Mouse (Mus musculus) limb, embryonic 14.5 days (tissue): ENCODE measurements around the gene Ppil1. TPM values are rescaled to one million over a fixed set of nuclear protein-coding genes. Genes with fewer than 3 reads are reported as not detected.

Experiments
- ATAC-seq: fragments of 200-750 bp; cut with Nextera tagmentation; 2 replicates; pipeline ENCODE4 v1.8.0; 2017; ENCODE audit warnings: low read depth, moderate number of reproducible peaks, moderate TSS enrichment; ENCODE audit not compliant: low FRiP score
- DNase-seq: peaks from one replicate; pipeline ENCODE4 v3.0.0-alpha.2; 2015; ENCODE audit warnings: low spot score
- H3K27ac ChIP-seq: fragments of 300-500 bp; sonication (generic); replicated peaks from 2 replicates; pipeline ENCODE4 v1.5.1; 2014; ENCODE audit warnings: low read depth, mild to moderate bottlenecking, low read length, moderate library complexity, mixed read lengths
- H3K27me3 ChIP-seq: fragments of 300-500 bp; sonication (generic); 2 replicates; pipeline ENCODE4 v1.6.1; 2014; ENCODE audit warnings: low read length, mixed read lengths; ENCODE audit not compliant: control insufficient read depth, insufficient read depth
- H3K36me3 ChIP-seq: fragments of 300-500 bp; sonication (generic); 2 replicates; pipeline ENCODE4 v1.6.1; 2014; ENCODE audit warnings: mild to moderate bottlenecking, low read length, moderate library complexity, mixed read lengths; ENCODE audit not compliant: control insufficient read depth, insufficient read depth
- H3K4me1 ChIP-seq: fragments of 300-500 bp; sonication (generic); 2 replicates; pipeline ENCODE4 v1.6.1; 2014; ENCODE audit warnings: antibody characterized with exemption, low read length, mixed read lengths; ENCODE audit not compliant: control insufficient read depth, insufficient read depth
- H3K4me2 ChIP-seq: fragments of 300-500 bp; sonication (generic); replicated peaks from 2 replicates; pipeline ENCODE4 v1.6.1; 2014; ENCODE audit warnings: low read depth, mild to moderate bottlenecking, low read length, moderate library complexity; ENCODE audit not compliant: severe bottlenecking
- H3K4me3 ChIP-seq: fragments of 300-500 bp; sonication (generic); replicated peaks from 2 replicates; pipeline ENCODE4 v1.5.1; 2014; ENCODE audit warnings: low read length
- H3K9ac ChIP-seq: fragments of 300-500 bp; sonication (generic); 2 replicates; pipeline ENCODE4 v1.6.1; 2014; ENCODE audit warnings: mild to moderate bottlenecking, low read depth, low read length, moderate library complexity; ENCODE audit not compliant: severe bottlenecking
- H3K9me3 ChIP-seq: fragments of 300-500 bp; sonication (generic); 2 replicates; pipeline ENCODE4 v1.6.1; 2016; ENCODE audit warnings: low read length; ENCODE audit not compliant: control insufficient read depth
- POLR2A ChIP-seq: fragments of 200-500 bp; IDR thresholded peaks from 2 replicates; pipeline ENCODE4 v1.8.0; 2012; ENCODE audit warnings: inconsistent platforms, mild to moderate bottlenecking, moderate library complexity, borderline replicate concordance; ENCODE audit not compliant: insufficient read depth, insufficient read length; ENCODE audit errors: extremely low read depth
- WGBS: fragments of 180-500 bp; shearing (Covaris S2); extraction: QIAGEN DNeasy Blood & Tissue Kit; methylation state at CpG from one replicate; pipeline ENCODE4 v1.1.7; 2014; 5-methylcytosine and 5-hydroxymethylcytosine counted together
- polyA plus RNA-seq, 2 experiments: library from polyadenylated mRNA; depleted of rRNA in 1 of 2; stranded (reverse) in 1 of 2; unstranded in 1 of 2; fragments of >200 nt; fragmentation: Nextera tagmentation in 1 of 2; extraction: Ambion mirVana in 1 of 2; gene quantifications; 2 replicates each; pipeline versions ENCODE4 v1.2.1 to v1.2.3; 2012 to 2014

The Ppil1 gene
- polyA plus RNA-seq, 2 experiments = 78.5 to 130 TPM

- no peak for TF ChIP-seq POLR2A
- Histone ChIP-seq H3K27me3 (no peaks in the 10 kb centered on the region), H3K27ac (no peak overlapping the region), H3K9ac (no peak overlapping the region), H3K4me3 (no peak overlapping the region), H3K36me3 (no peaks in the 10 kb centered on the region), H3K9me3 (no peaks in the 10 kb centered on the region), H3K4me1 (peaks cover 11% of the 10 kb centered on the region), H3K4me2 (no peak overlapping the region)
- ATAC-seq (no peak), DNase-seq (no peak)
- 51% methylated on average over 7 of the region's 7 CpGs for WGBS
Observed at GRCm38 (mm10) chr17:29216078-29216477, 47.9 kb downstream of the Ppil1 start.

GRCm38 (mm10) chr17:29214655-29215054 is 49.3 kb downstream of the Ppil1 start:
- Histone ChIP-seq H3K4me2 (no peak overlapping the region), H3K4me3 (no peak overlapping the region), H3K4me1 (peaks cover 11% of the 10 kb centered on the region), H3K27ac (no peak overlapping the region), H3K9me3 (no peaks in the 10 kb centered on the region), H3K9ac (no peak overlapping the region), H3K36me3 (no peaks in the 10 kb centered on the region; the same call in 1 of the 2 replicates), H3K27me3 (no peaks in the 10 kb centered on the region)
- DNase-seq = no peak
- TF ChIP-seq POLR2A = no peak
- ATAC-seq = no peak
- WGBS = 49% methylated on average over 10 of the region's 10 CpGs

- H3K4me3 ChIP-seq = no peak overlapping the region
- no peak for TF ChIP-seq POLR2A
Observed at GRCm38 (mm10) chr17:29214193-29214456, 49.9 kb downstream of the Ppil1 start.

GRCm38 (mm10) chr17:29213381-29214192 is 50.4 kb downstream of the Ppil1 start:
- no peaks in the 10 kb centered on the region; the same call in 1 of the 2 replicates for H3K36me3 ChIP-seq
- WGBS = 12% methylated on average over 12 of the region's 12 CpGs
- H3K4me2 ChIP-seq = peak overlapping the region; percentile 32
- DNase-seq = no peak
- H3K4me3 ChIP-seq = no peak overlapping the region
- no peak overlapping the region for H3K27ac ChIP-seq
- peaks cover 11% of the 10 kb centered on the region for H3K4me1 ChIP-seq
- no peaks in the 10 kb centered on the region for H3K9me3 ChIP-seq
- no peak for ATAC-seq
- H3K27me3 ChIP-seq = no peaks in the 10 kb centered on the region
- 0 out of 2 replicates have a peak overlapping the region, but pooled peaks have one; percentile 12 for H3K9ac ChIP-seq
- no peak for TF ChIP-seq POLR2A

More at GRCm38 (mm10) chr17:29214193-29214456, 49.9 kb downstream of the Ppil1 start:
- WGBS = 66% methylated on average over 4 of the region's 4 CpGs
- Histone ChIP-seq H3K4me1 (peaks cover 11% of the 10 kb centered on the region), H3K4me2 (no peak overlapping the region), H3K27ac (no peak overlapping the region), H3K36me3 (no peaks in the 10 kb centered on the region; the same call in 1 of the 2 replicates), H3K9ac (no peak overlapping the region), H3K27me3 (no peaks in the 10 kb centered on the region), H3K9me3 (no peaks in the 10 kb centered on the region)
- ATAC-seq = no peak
- DNase-seq = no peak

- H3K9ac ChIP-seq = no peak overlapping the region
- no peaks in the 10 kb centered on the region for H3K27me3 ChIP-seq
- no peak for DNase-seq
- H3K4me2 ChIP-seq = no peak overlapping the region
- no peaks in the 10 kb centered on the region for H3K9me3 ChIP-seq
- ATAC-seq = no peak
- H3K36me3 ChIP-seq = no peaks in the 10 kb centered on the region; the same call in 1 of the 2 replicates
- no peak for TF ChIP-seq POLR2A
- no peak overlapping the region for H3K4me3 ChIP-seq
- WGBS = 41% methylated on average over 7 of the region's 7 CpGs
- H3K4me1 ChIP-seq = peaks cover 11% of the 10 kb centered on the region
- H3K27ac ChIP-seq = no peak overlapping the region
Observed at GRCm38 (mm10) chr17:29211836-29212235, 52.1 kb downstream of the Ppil1 start.
